13 mouse cellular contexts compared by ENCODE assay signal in the genomic region with DNA sequence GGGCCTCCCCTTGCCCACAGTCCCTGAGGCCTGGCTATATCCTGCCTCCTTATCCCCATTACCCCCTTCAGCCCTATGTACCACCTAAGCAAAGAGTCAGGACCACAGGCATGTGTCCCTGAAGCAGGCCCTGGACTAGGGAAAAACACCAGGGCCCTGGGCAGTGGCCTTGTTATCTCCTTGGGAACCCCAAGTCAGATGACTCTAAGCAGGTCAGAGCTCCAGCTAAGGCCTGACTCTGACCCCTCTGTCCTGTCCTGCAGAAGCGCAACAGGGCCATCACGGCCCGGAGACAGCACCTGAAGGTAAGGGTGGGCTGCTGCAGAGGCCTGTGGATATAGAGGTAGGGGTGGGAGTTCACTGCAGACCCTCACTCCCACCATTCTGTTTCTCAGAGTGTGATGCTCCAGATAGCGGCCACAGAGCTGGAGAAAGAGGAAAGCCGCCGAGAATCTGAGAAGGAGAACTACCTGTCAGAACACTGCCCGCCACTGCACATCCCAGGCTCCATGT. TPM values are rescaled to one million over a fixed set of nuclear protein-coding genes. Genes with fewer than 3 reads are reported as not detected.
DNase-seq lines count a peak whose midpoint lies in the region; ATAC-seq and TF ChIP-seq lines count a peak whose summit lies in the region.
"Had no signal": no experiment of that assay in that cellular context is flagged by ENCODE, and none has a peak within 500 bp of the region (broad histone marks: within the 10 kb centered on the region; RNA-seq: fewer than 3 reads in every experiment).

No protein-coding gene starts in this region.

- no peak for ATAC-seq in heart, postnatal 0 days (ENCODE audit: insufficient read depth, low read depth)
- ATAC-seq in granulocyte monocyte progenitor cell, adult 5-6 weeks (replicated peaks; ENCODE audit: poor library complexity, severe bottlenecking) = peak; percentile 11
- ATAC-seq: lung, postnatal 0 days; midbrain, embryonic 15.5 days had no signal

- H3K27me3 ChIP-seq in heart, postnatal 0 days (ENCODE audit: control insufficient read depth, insufficient read depth, low read length) = no peaks in the 10 kb centered on the region
- no peaks in the 10 kb centered on the region for H3K27me3 ChIP-seq in myocyte (ENCODE audit: control insufficient read depth, insufficient read depth, insufficient read length)
- H3K27me3 ChIP-seq: hindbrain, embryonic 13.5 days; midbrain, embryonic 15.5 days had no signal

- 93% methylated on average over 7 of the region's 7 CpGs for WGBS in heart, postnatal 0 days

- H3ac ChIP-seq in myocyte (ENCODE audit: control insufficient read depth, insufficient read length) = no peak overlapping the region

- no peaks in the 10 kb centered on the region for H3K9me3 ChIP-seq in heart, postnatal 0 days (replicated peaks; ENCODE audit: control insufficient read depth, low read length)
- H3K9me3 ChIP-seq: hindbrain, embryonic 13.5 days; midbrain, embryonic 15.5 days had no signal

- H3K4me1 ChIP-seq in heart, postnatal 0 days (ENCODE audit: control insufficient read depth, insufficient read depth) = peaks cover 12% of the 10 kb centered on the region
- H3K4me1 ChIP-seq in brown adipose tissue, adult 24 weeks (ENCODE audit: control insufficient read depth, insufficient read depth, insufficient read length, low read length) = no peaks in the 10 kb centered on the region
- H3K4me1 ChIP-seq: midbrain, embryonic 15.5 days had no signal

- no peak overlapping the region for H3K9ac ChIP-seq in heart, postnatal 0 days (replicated peaks; ENCODE audit: low read depth, low read length)
- H3K9ac ChIP-seq: hindbrain, embryonic 13.5 days; midbrain, embryonic 15.5 days had no signal

- no peaks in the 10 kb centered on the region for H3K79me2 ChIP-seq in myocyte (ENCODE audit: control insufficient read depth, insufficient read depth)

- no peak for TF ChIP-seq EP300 in heart, postnatal 0 days (IDR thresholded peaks at IDR 0.05; ENCODE audit: low read depth)

- H3K27ac ChIP-seq in heart, postnatal 0 days (ENCODE audit: low read depth) = 0 out of 2 replicates have a peak overlapping the region, but pooled peaks have one; percentile 16
- peak overlapping the region; percentile 42 for H3K27ac ChIP-seq in brown adipose tissue, adult 24 weeks (replicated peaks; ENCODE audit: low read depth, low read length)
- H3K27ac ChIP-seq: hindbrain, embryonic 13.5 days; midbrain, embryonic 15.5 days had no signal

- DNase-seq in heart, postnatal 0 days (ENCODE audit: low spot score) = no peak
- DNase-seq in heart, adult 8-10 months (ENCODE audit: low spot score) = no peak
- DNase-seq in frontal cortex, postnatal 36 days (ENCODE audit: low spot score in 2 of 2) = no peak
- DNase-seq in kidney, postnatal 4 days = no peak
- DNase-seq: adrenal gland, postnatal 36 days; cerebellum, adult 8-10 months; kidney, postnatal 36 days had no signal

- TF ChIP-seq POLR2A in myocyte (IDR thresholded peaks at IDR 0.05; ENCODE audit: insufficient read length, low read depth) = no peak

- no peak overlapping the region for H3K4me2 ChIP-seq in heart, postnatal 0 days (ENCODE audit: low read depth, low read length)
- H3K4me2 ChIP-seq in myocyte (ENCODE audit: low read depth) = peak overlapping the region; percentile 82
- H3K4me2 ChIP-seq: hindbrain, embryonic 13.5 days; midbrain, embryonic 15.5 days had no signal

- H3K36me3 ChIP-seq in heart, postnatal 0 days (replicated peaks; ENCODE audit: control insufficient read depth, insufficient read depth, low read length) = no peaks in the 10 kb centered on the region
- no peaks in the 10 kb centered on the region for H3K36me3 ChIP-seq in myocyte (ENCODE audit: control insufficient read depth, insufficient read depth)
- H3K36me3 ChIP-seq: hindbrain, embryonic 13.5 days; midbrain, embryonic 15.5 days had no signal

- TF ChIP-seq CTCF in heart, postnatal 0 days (IDR thresholded peaks at IDR 0.05; ENCODE audit: low read depth) = no peak

- no peak overlapping the region for H3K4me3 ChIP-seq in heart, postnatal 0 days (ENCODE audit: low read depth, low read length)
- H3K4me3 ChIP-seq in brown adipose tissue, adult 24 weeks (ENCODE audit: insufficient read depth, low read depth, low read length) = no peak overlapping the region
- peak overlapping the region; percentile 26 for H3K4me3 ChIP-seq in myocyte
- H3K4me3 ChIP-seq: hindbrain, embryonic 13.5 days; midbrain, embryonic 15.5 days had no signal

TF ChIP-seq in myocyte, 11 proteins besides CTCF, POLR2A, EP300 and RAD21:
- TF ChIP-seq E2F4 (IDR thresholded peaks at IDR 0.05; ENCODE audit: insufficient read depth) (no peak), MAX (IDR thresholded peaks at IDR 0.05; ENCODE audit: low read depth) (no peak)

RNA-seq across cellular contexts. Expression of gene Tnni2, which starts 1.4 kb away (rescaled TPM):
- total RNA-seq in heart, postnatal 0 days (2014; rRNA removed; ENCODE audit: low replicate concordance) = not detected in 2 replicates
- 8.9 and 9.9 TPM in 2 replicates for polyA plus RNA-seq in heart, postnatal 0 days (2015; fragmentation: Nextera tagmentation; extraction: Ambion mirVana)
- total RNA-seq in heart, adult 8-10 months (2022) = 1 to 10 TPM; 5.1 to 10.0 (median 7.8) TPM
- 232 and 484 TPM in 2 replicates for polyA plus RNA-seq in brown adipose tissue, adult 24 weeks (2012; ENCODE audit: insufficient read depth, insufficient read length, missing spikeins)
- 5.6 and 6.0 TPM in 2 replicates for total RNA-seq in granulocyte monocyte progenitor cell, adult 5-6 weeks (2014; fragmentation: Nextera tagmentation)
- total RNA-seq in granulocyte monocyte progenitor cell, adult 5-6 weeks (2017) = 3.0 and 8.1 TPM in 2 replicates
- polyA plus RNA-seq in myocyte (2012; fragmentation: generic; extraction: Trizol) = 3,238 TPM

RNA-seq across cellular contexts. Expression of gene Syt8, which starts 8.3 kb away (rescaled TPM):
- total RNA-seq in heart, postnatal 0 days (2014; rRNA removed; ENCODE audit: low replicate concordance) = 18.0 TPM in 1 of 2 replicates, not detected in the other
- 0.10 TPM in 1 of 2 replicates, not detected in the other for polyA plus RNA-seq in heart, postnatal 0 days (2015; fragmentation: Nextera tagmentation; extraction: Ambion mirVana)
- total RNA-seq in heart, adult 8-10 months (2022) = under 1 TPM in 1 of 4 experiments, not detected in 3; 0.25 TPM
- not detected in 2 replicates for polyA plus RNA-seq in brown adipose tissue, adult 24 weeks (2012; ENCODE audit: insufficient read depth, insufficient read length, missing spikeins)
- total RNA-seq in granulocyte monocyte progenitor cell, adult 5-6 weeks (2014; fragmentation: Nextera tagmentation) = not detected in 2 replicates
- total RNA-seq in granulocyte monocyte progenitor cell, adult 5-6 weeks (2017) = not detected in 2 replicates
- 14.5 TPM for polyA plus RNA-seq in myocyte (2012; fragmentation: generic; extraction: Trizol)
- total RNA-seq: adrenal gland, postnatal 36 days had no signal
- polyA plus RNA-seq: hindbrain, embryonic 13.5 days; midbrain, embryonic 15.5 days had no signal

RNA-seq across cellular contexts. Expression of gene Lsp1, which starts 17.6 kb away (rescaled TPM):
- total RNA-seq in heart, postnatal 0 days (2014; rRNA removed; ENCODE audit: low replicate concordance) = 20.8 and 84.4 TPM in 2 replicates
- 47.7 and 53.1 TPM in 2 replicates for polyA plus RNA-seq in heart, postnatal 0 days (2015; fragmentation: Nextera tagmentation; extraction: Ambion mirVana)
- 10 to 100 TPM; 24.0 to 40.3 (median 31.7) TPM for total RNA-seq in heart, adult 8-10 months (2022)
- polyA plus RNA-seq in brown adipose tissue, adult 24 weeks (2012; ENCODE audit: insufficient read depth, insufficient read length, missing spikeins) = 18.0 and 22.8 TPM in 2 replicates
- 41.4 and 58.5 TPM in 2 replicates for total RNA-seq in granulocyte monocyte progenitor cell, adult 5-6 weeks (2014; fragmentation: Nextera tagmentation)
- total RNA-seq in granulocyte monocyte progenitor cell, adult 5-6 weeks (2017) = 50.3 and 51.9 TPM in 2 replicates
- polyA plus RNA-seq in myocyte (2012; fragmentation: generic; extraction: Trizol) = 298 TPM

RNA-seq across cellular contexts. Expression of gene Ctsd, which starts 55.1 kb away (rescaled TPM):
- 1,049 and 1,105 TPM in 2 replicates for total RNA-seq in heart, postnatal 0 days (2014; rRNA removed; ENCODE audit: low replicate concordance)
- 484 and 489 TPM in 2 replicates for polyA plus RNA-seq in heart, postnatal 0 days (2015; fragmentation: Nextera tagmentation; extraction: Ambion mirVana)
- total RNA-seq in heart, adult 8-10 months (2022) = 1,000 to 10,000 TPM; 1,038 to 1,126 (median 1,089) TPM
- 1,099 and 1,150 TPM in 2 replicates for polyA plus RNA-seq in brown adipose tissue, adult 24 weeks (2012; ENCODE audit: insufficient read depth, insufficient read length, missing spikeins)
- total RNA-seq in granulocyte monocyte progenitor cell, adult 5-6 weeks (2014; fragmentation: Nextera tagmentation) = 152 and 191 TPM in 2 replicates
- total RNA-seq in granulocyte monocyte progenitor cell, adult 5-6 weeks (2017) = 128 and 144 TPM in 2 replicates
- polyA plus RNA-seq in myocyte (2012; fragmentation: generic; extraction: Trizol) = 887 TPM

RNA-seq across cellular contexts. Expression of gene Tnnt3, which starts 55.7 kb away (rescaled TPM):
- 0.73 and 11.0 TPM in 2 replicates for total RNA-seq in heart, postnatal 0 days (2014; rRNA removed; ENCODE audit: low replicate concordance)
- 2.5 and 3.2 TPM in 2 replicates for polyA plus RNA-seq in heart, postnatal 0 days (2015; fragmentation: Nextera tagmentation; extraction: Ambion mirVana)
- total RNA-seq in heart, adult 8-10 months (2022) = 10 to 100 TPM in 1 of 4 experiments, 1 to 10 TPM in 3; 7.6 to 13.6 (median 9.6) TPM
- polyA plus RNA-seq in brown adipose tissue, adult 24 weeks (2012; ENCODE audit: insufficient read depth, insufficient read length, missing spikeins) = 455 and 586 TPM in 2 replicates
- total RNA-seq in granulocyte monocyte progenitor cell, adult 5-6 weeks (2014; fragmentation: Nextera tagmentation) = not detected in 2 replicates
- not detected in 2 replicates for total RNA-seq in granulocyte monocyte progenitor cell, adult 5-6 weeks (2017)
- 2,107 TPM for polyA plus RNA-seq in myocyte (2012; fragmentation: generic; extraction: Trizol)
